Mouse (Mus musculus) left cerebral cortex, postnatal 25 days (tissue): ENCODE measurements around the gene Vmn1r125. TPM values are rescaled to one million over a fixed set of nuclear protein-coding genes. Genes with fewer than 3 reads are reported as not detected.
"Not testable (repeated sequence)": the region's sequence is repeated elsewhere in the genome, so short reads cannot be mapped to it uniquely, and the experiment has no call there.

Experiments used
- DNase-seq, 2 experiments: peaks; one replicate each; pipeline ENCODE4 v3.0.0; 2022; ENCODE audit warnings: low spot score in 2 of 2, mixed read lengths in 1 of 2
- intact Hi-C: fragments of 180-260 bp; cut with DNase I; formaldehyde crosslinking; loops from one replicate; pipeline ENCODE4 v1.15.1; 2025
- total RNA-seq, 2 experiments: library from RNA; stranded (reverse); gene quantifications; 2 replicates each; pipeline ENCODE4 v1.2.3; 2021

The Vmn1r125 gene
- total RNA-seq, result not detected

GRCm38 (mm10) chr7:21271879-21272278, at the start of gene Vmn1r125:
TSS of gene Vmn1r125 (plus strand) at chr7:21272179.
- DNase-seq, intact Hi-C loops: not testable (repeated sequence)

GRCm38 (mm10) chr7:21260517-21260916, 11.5 kb upstream of the Vmn1r125 start, which contains the start of gene Vmn1r124:
TSS of gene Vmn1r124 (minus strand) at chr7:21260617.
- intact Hi-C loops, DNase-seq: not testable (repeated sequence)

- DNase-seq, intact Hi-C loops: not testable (repeated sequence)
These were observed 29.4 kb downstream of the Vmn1r125 start, which contains the start of gene Vmn1r126 for GRCm38 (mm10) chr7:21301367-21301766. TSS of gene Vmn1r126 (minus strand) at chr7:21301467.

- intact Hi-C loops, DNase-seq: not testable (repeated sequence)
These were observed 47.8 kb downstream of the Vmn1r125 start, which contains the start of gene Vmn1r127 for GRCm38 (mm10) chr7:21319761-21320160. TSS of gene Vmn1r127 (minus strand) at chr7:21319861.

Other genes with a start within 250 kb of the Vmn1r125 start
- not detected for gene Vmn1r120, start 218.4 kb upstream of the Vmn1r125 start, total RNA-seq
- gene Vmn1r121, start 173.7 kb upstream of the Vmn1r125 start, total RNA-seq, result not detected
- gene Vmn1r122, start 138.1 kb upstream of the Vmn1r125 start, total RNA-seq, result not detected
- gene Vmn1r123, start 110.0 kb upstream of the Vmn1r125 start, total RNA-seq, result not detected
- not detected for gene Gm5157, start 81.8 kb upstream of the Vmn1r125 start, total RNA-seq
- gene Vmn1r124, start 11.6 kb upstream of the Vmn1r125 start, total RNA-seq, result not detected
- not detected for gene Vmn1r126, start 29.3 kb downstream of the Vmn1r125 start, total RNA-seq
- not detected for gene Vmn1r127, start 47.7 kb downstream of the Vmn1r125 start, total RNA-seq
- gene Vmn1r128, start 77.2 kb downstream of the Vmn1r125 start, total RNA-seq, result not detected
- not detected for gene Vmn1r129, start 89.1 kb downstream of the Vmn1r125 start, total RNA-seq
- not detected for gene Gm6882, start 160.6 kb downstream of the Vmn1r125 start, total RNA-seq
- gene Vmn1r130, start 239.6 kb downstream of the Vmn1r125 start, total RNA-seq, result not detected